Mouse (Mus musculus): ENCODE data around the gene Abcd4. TPM values are rescaled to one million over a fixed set of nuclear protein-coding genes. Genes with fewer than 3 reads are reported as not detected.

Abcd4 gene
- 8.6 and 9.5 TPM in 2 replicates for polyA plus RNA-seq (2014; fragmentation: Nextera tagmentation; extraction: Ambion mirVana)

GRCm38 (mm10) chr12:84616977-84617630 is at the start of gene Abcd4:
TSS of gene Abcd4 (minus strand) at chr12:84617413.
- Histone ChIP-seq H3K9ac (ENCODE audit: low read depth, low read length) (peak within 1 kb of the TSS; percentile 81), H3K27me3 (ENCODE audit: control insufficient read depth, insufficient read depth, low read length) (no peaks in the 10 kb centered on the region), H3K9me3 (replicated peaks; ENCODE audit: control insufficient read depth, low read length) (no peaks in the 10 kb centered on the region), H3K4me2 (peak within 1 kb of the TSS; percentile 61), H3K4me3 (ENCODE audit: low read depth, low read length) (peak within 1 kb of the TSS; percentile 59), H3K36me3 (ENCODE audit: control insufficient read depth, insufficient read depth, low read length) (no peaks in the 10 kb centered on the region), H3K27ac (ENCODE audit: low read depth, low read length) (no peak within 1 kb of the TSS), H3K4me1 (ENCODE audit: control insufficient read depth, insufficient read depth, low read length) (peaks cover 6% of the 10 kb centered on the region; the same call in 1 of the 2 replicates)
- under 1% methylated on average over 34 of the region's 34 CpGs for WGBS (ENCODE audit: insufficient replicate concordance)
- peak; percentile 92 for ATAC-seq (replicated peaks; ENCODE audit: insufficient number of reproducible peaks, low FRiP score, low TSS enrichment)

GRCm38 (mm10) chr12:84653912-84654311 is 36.7 kb upstream of the Abcd4 start:
- no peaks in the 10 kb centered on the region for H3K9me3 ChIP-seq (replicated peaks; ENCODE audit: control insufficient read depth, low read length)
- no peak overlapping the region for H3K9ac ChIP-seq (ENCODE audit: low read depth, low read length)
- no peaks in the 10 kb centered on the region for H3K4me1 ChIP-seq (ENCODE audit: control insufficient read depth, insufficient read depth, low read length)
- no peak overlapping the region for H3K27ac ChIP-seq (ENCODE audit: low read depth, low read length)
- H3K4me3 ChIP-seq (ENCODE audit: low read depth, low read length): no peak overlapping the region
- 15% methylated on average over 3 of the region's 3 CpGs for WGBS (ENCODE audit: insufficient replicate concordance)
- H3K36me3 ChIP-seq (ENCODE audit: control insufficient read depth, insufficient read depth, low read length): no peaks in the 10 kb centered on the region
- H3K27me3 ChIP-seq (ENCODE audit: control insufficient read depth, insufficient read depth, low read length): peaks cover 2% of the 10 kb centered on the region; the same call in 1 of the 2 replicates
- ATAC-seq (replicated peaks; ENCODE audit: insufficient number of reproducible peaks, low FRiP score, low TSS enrichment): no peak
- H3K4me2 ChIP-seq: no peak overlapping the region

GRCm38 (mm10) chr12:84650234-84650633 is 33.0 kb upstream of the Abcd4 start:
- Histone ChIP-seq H3K36me3 (ENCODE audit: control insufficient read depth, insufficient read depth, low read length) (no peaks in the 10 kb centered on the region), H3K4me3 (ENCODE audit: low read depth, low read length) (no peak overlapping the region), H3K9ac (ENCODE audit: low read depth, low read length) (no peak overlapping the region), H3K4me1 (ENCODE audit: control insufficient read depth, insufficient read depth, low read length) (no peaks in the 10 kb centered on the region), H3K27me3 (ENCODE audit: control insufficient read depth, insufficient read depth, low read length) (peaks cover 2% of the 10 kb centered on the region; the same call in 1 of the 2 replicates), H3K4me2 (no peak overlapping the region), H3K27ac (ENCODE audit: low read depth, low read length) (no peak overlapping the region), H3K9me3 (replicated peaks; ENCODE audit: control insufficient read depth, low read length) (no peaks in the 10 kb centered on the region)
- WGBS (ENCODE audit: insufficient replicate concordance): 76% methylated on average over 13 of the region's 13 CpGs
- ATAC-seq (replicated peaks; ENCODE audit: insufficient number of reproducible peaks, low FRiP score, low TSS enrichment): no peak

GRCm38 (mm10) chr12:84640654-84641053 is 23.4 kb upstream of the Abcd4 start, which contains the start of gene Vrtn:
TSS of gene Vrtn (plus strand) at chr12:84641019.
- peaks cover 44% of the 10 kb centered on the region for H3K27me3 ChIP-seq (ENCODE audit: control insufficient read depth, insufficient read depth, low read length)
- no peak within 1 kb of the TSS for H3K9ac ChIP-seq (ENCODE audit: low read depth, low read length)
- peak within 1 kb of the TSS; percentile 34; the same call in 1 of the 2 replicates for H3K4me2 ChIP-seq
- no peaks in the 10 kb centered on the region; the same call in 1 of the 2 replicates for H3K4me1 ChIP-seq (ENCODE audit: control insufficient read depth, insufficient read depth, low read length)
- H3K4me3 ChIP-seq (ENCODE audit: low read depth, low read length): no peak within 1 kb of the TSS
- WGBS (ENCODE audit: insufficient replicate concordance): 8% methylated on average over 9 of the region's 9 CpGs
- H3K27ac ChIP-seq (ENCODE audit: low read depth, low read length): no peak within 1 kb of the TSS
- H3K36me3 ChIP-seq (ENCODE audit: control insufficient read depth, insufficient read depth, low read length): no peaks in the 10 kb centered on the region
- no peak for ATAC-seq (replicated peaks; ENCODE audit: insufficient number of reproducible peaks, low FRiP score, low TSS enrichment)
- no peaks in the 10 kb centered on the region for H3K9me3 ChIP-seq (replicated peaks; ENCODE audit: control insufficient read depth, low read length)

- no peak overlapping the region for H3K4me3 ChIP-seq (ENCODE audit: low read depth, low read length)
- no peaks in the 10 kb centered on the region for H3K36me3 ChIP-seq (ENCODE audit: control insufficient read depth, insufficient read depth, low read length)
- peaks cover 44% of the 10 kb centered on the region for H3K27me3 ChIP-seq (ENCODE audit: control insufficient read depth, insufficient read depth, low read length)
- no peak overlapping the region for H3K27ac ChIP-seq (ENCODE audit: low read depth, low read length)
- WGBS (ENCODE audit: insufficient replicate concordance): 6% methylated on average over 6 of the region's 6 CpGs
- no peak for ATAC-seq (replicated peaks; ENCODE audit: insufficient number of reproducible peaks, low FRiP score, low TSS enrichment)
- no peak overlapping the region for H3K4me2 ChIP-seq
- no peaks in the 10 kb centered on the region for H3K9me3 ChIP-seq (replicated peaks; ENCODE audit: control insufficient read depth, low read length)
- H3K9ac ChIP-seq (ENCODE audit: low read depth, low read length): no peak overlapping the region
- no peaks in the 10 kb centered on the region; the same call in 1 of the 2 replicates for H3K4me1 ChIP-seq (ENCODE audit: control insufficient read depth, insufficient read depth, low read length)
Measured at GRCm38 (mm10) chr12:84640253-84640652, 23.0 kb upstream of the Abcd4 start.

GRCm38 (mm10) chr12:84631867-84632266 is 14.7 kb upstream of the Abcd4 start:
- H3K4me3 ChIP-seq (ENCODE audit: low read depth, low read length): no peak overlapping the region
- ATAC-seq (replicated peaks; ENCODE audit: insufficient number of reproducible peaks, low FRiP score, low TSS enrichment): no peak
- no peaks in the 10 kb centered on the region for H3K4me1 ChIP-seq (ENCODE audit: control insufficient read depth, insufficient read depth, low read length)
- 62% methylated on average over 3 of the region's 3 CpGs for WGBS (ENCODE audit: insufficient replicate concordance)
- no peak overlapping the region for H3K27ac ChIP-seq (ENCODE audit: low read depth, low read length)
- no peak overlapping the region for H3K9ac ChIP-seq (ENCODE audit: low read depth, low read length)
- H3K27me3 ChIP-seq (ENCODE audit: control insufficient read depth, insufficient read depth, low read length): no peaks in the 10 kb centered on the region
- H3K9me3 ChIP-seq (replicated peaks; ENCODE audit: control insufficient read depth, low read length): no peaks in the 10 kb centered on the region
- H3K36me3 ChIP-seq (ENCODE audit: control insufficient read depth, insufficient read depth, low read length): no peaks in the 10 kb centered on the region
- no peak overlapping the region for H3K4me2 ChIP-seq

- Histone ChIP-seq H3K4me2 (peak overlapping the region; percentile 54), H3K9ac (ENCODE audit: low read depth, low read length) (0 out of 2 replicates have a peak overlapping the region, but pooled peaks have one; percentile 34), H3K4me3 (ENCODE audit: low read depth, low read length) (peak overlapping the region; percentile 10; the same call in 1 of the 2 replicates), H3K36me3 (ENCODE audit: control insufficient read depth, insufficient read depth, low read length) (no peaks in the 10 kb centered on the region), H3K27ac (ENCODE audit: low read depth, low read length) (no peak overlapping the region), H3K9me3 (replicated peaks; ENCODE audit: control insufficient read depth, low read length) (no peaks in the 10 kb centered on the region), H3K4me1 (ENCODE audit: control insufficient read depth, insufficient read depth, low read length) (peaks cover 4% of the 10 kb centered on the region; the same call in 1 of the 2 replicates), H3K27me3 (ENCODE audit: control insufficient read depth, insufficient read depth, low read length) (peaks cover 12% of the 10 kb centered on the region)
- ATAC-seq (replicated peaks; ENCODE audit: insufficient number of reproducible peaks, low FRiP score, low TSS enrichment): no peak
- WGBS (ENCODE audit: insufficient replicate concordance): 4% methylated on average over 9 of the region's 9 CpGs
Measured at GRCm38 (mm10) chr12:84625116-84625515, 7.9 kb upstream of the Abcd4 start.

- H3K4me2 ChIP-seq: no peak overlapping the region; the same call in 1 of the 2 replicates
- no peak overlapping the region for H3K27ac ChIP-seq (ENCODE audit: low read depth, low read length)
- no peak overlapping the region for H3K9ac ChIP-seq (ENCODE audit: low read depth, low read length)
- ATAC-seq (replicated peaks; ENCODE audit: insufficient number of reproducible peaks, low FRiP score, low TSS enrichment): no peak
- H3K9me3 ChIP-seq (replicated peaks; ENCODE audit: control insufficient read depth, low read length): no peaks in the 10 kb centered on the region
- WGBS (ENCODE audit: insufficient replicate concordance): 22% methylated on average over 8 of the region's 8 CpGs
- H3K36me3 ChIP-seq (ENCODE audit: control insufficient read depth, insufficient read depth, low read length): no peaks in the 10 kb centered on the region
- no peak overlapping the region for H3K4me3 ChIP-seq (ENCODE audit: low read depth, low read length)
- H3K4me1 ChIP-seq (ENCODE audit: control insufficient read depth, insufficient read depth, low read length): peaks cover 4% of the 10 kb centered on the region; the same call in 1 of the 2 replicates
- peaks cover 12% of the 10 kb centered on the region for H3K27me3 ChIP-seq (ENCODE audit: control insufficient read depth, insufficient read depth, low read length)
Measured at GRCm38 (mm10) chr12:84624601-84625000, 7.4 kb upstream of the Abcd4 start.

- no peak overlapping the region for H3K4me3 ChIP-seq (ENCODE audit: low read depth, low read length)
- H3K27ac ChIP-seq (ENCODE audit: low read depth, low read length): no peak overlapping the region
- no peaks in the 10 kb centered on the region for H3K36me3 ChIP-seq (ENCODE audit: control insufficient read depth, insufficient read depth, low read length)
- ATAC-seq (replicated peaks; ENCODE audit: insufficient number of reproducible peaks, low FRiP score, low TSS enrichment): no peak
- peaks cover 10% of the 10 kb centered on the region for H3K27me3 ChIP-seq (ENCODE audit: control insufficient read depth, insufficient read depth, low read length)
- H3K4me2 ChIP-seq: no peak overlapping the region
- H3K9ac ChIP-seq (ENCODE audit: low read depth, low read length): no peak overlapping the region
- H3K4me1 ChIP-seq (ENCODE audit: control insufficient read depth, insufficient read depth, low read length): peaks cover 6% of the 10 kb centered on the region; the same call in 1 of the 2 replicates
- no peaks in the 10 kb centered on the region for H3K9me3 ChIP-seq (replicated peaks; ENCODE audit: control insufficient read depth, low read length)
Measured at GRCm38 (mm10) chr12:84620975-84621374, 3.8 kb upstream of the Abcd4 start.

Measured in heart, embryonic 11.5 days (tissue).